Mouse (Mus musculus) lung, postnatal 36 days (tissue): ENCODE measurements around the gene Zbtb9.

Experiments used
- DNase-seq: peaks from one replicate; pipeline ENCODE4 v3.0.0; 2022; ENCODE audit warnings: mixed read lengths

Zbtb9 gene

DNA sequence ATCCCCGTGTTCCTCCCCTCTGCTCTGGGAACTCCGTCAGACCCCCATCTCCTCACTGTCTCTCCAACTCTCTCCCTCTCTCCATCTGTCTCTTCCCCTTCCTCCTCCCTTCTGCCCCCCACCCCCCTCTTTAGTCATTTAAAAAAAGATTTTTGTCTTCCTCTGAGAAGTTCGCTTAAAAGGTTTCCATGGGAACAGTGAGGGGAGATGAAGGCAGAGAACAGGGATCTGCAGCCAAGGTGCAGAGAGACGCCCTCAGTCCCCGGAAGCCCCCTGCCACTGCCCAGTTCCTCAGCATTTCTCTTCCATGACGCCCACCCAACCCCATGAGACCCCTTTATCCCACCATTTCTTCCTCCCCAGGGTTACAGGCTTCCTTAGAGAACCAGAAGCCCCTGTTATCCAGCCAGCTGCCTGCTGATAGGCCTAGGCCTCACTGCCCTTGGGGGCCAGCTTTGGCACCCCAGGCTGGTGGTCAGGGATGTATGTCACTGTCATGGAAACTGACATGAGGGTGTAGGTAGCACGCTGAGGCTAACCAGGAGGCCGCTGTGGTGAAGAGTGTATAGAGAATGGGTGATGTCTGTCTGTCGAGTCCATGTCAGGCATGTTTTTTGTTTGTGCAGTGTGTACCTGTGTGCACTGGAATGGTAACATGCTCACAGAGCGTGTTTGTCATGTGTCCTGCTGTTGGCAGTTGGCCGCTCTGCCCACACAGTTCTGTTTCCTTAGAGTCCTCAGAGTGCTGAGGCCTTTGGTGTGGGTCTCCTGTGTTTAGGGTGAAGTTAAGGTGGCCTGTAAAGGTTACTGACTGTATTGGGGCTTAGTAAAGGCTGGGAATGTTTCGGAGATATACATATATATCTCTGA, 25.5 kb upstream of the Zbtb9 start:
- no peak for DNase-seq

- DNase-seq = peak; percentile 46
These were observed 24.5 kb upstream of the Zbtb9 start for GRCm38 (mm10) chr17:26948316-26949050.

DNA sequence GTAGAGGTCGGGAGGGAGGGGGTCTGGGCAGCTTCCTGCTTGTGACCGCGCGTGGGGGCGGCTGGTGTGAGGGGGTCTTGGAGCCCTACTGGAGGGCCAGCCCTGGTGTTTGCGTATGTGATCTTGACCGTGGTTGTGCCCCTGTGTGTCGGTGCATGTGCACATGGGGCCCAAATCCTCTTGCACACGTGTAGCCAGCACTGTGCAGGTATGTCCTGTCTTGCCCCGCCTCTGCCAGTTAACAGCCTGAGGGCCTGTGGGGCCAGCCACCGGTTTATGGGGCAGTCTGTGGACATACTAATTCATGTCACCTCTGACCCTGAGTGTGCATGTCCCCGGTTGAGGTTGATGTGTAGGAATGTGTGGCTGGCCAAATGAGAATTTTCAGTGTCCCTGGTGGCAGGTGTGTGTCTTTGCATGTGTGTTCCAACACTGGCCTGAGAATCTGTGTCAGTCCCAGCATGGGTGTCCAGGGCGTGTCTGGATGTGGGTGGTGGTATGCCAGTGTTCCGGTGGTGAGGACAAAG, 23.9 kb upstream of the Zbtb9 start:
- DNase-seq = no peak

DNA sequence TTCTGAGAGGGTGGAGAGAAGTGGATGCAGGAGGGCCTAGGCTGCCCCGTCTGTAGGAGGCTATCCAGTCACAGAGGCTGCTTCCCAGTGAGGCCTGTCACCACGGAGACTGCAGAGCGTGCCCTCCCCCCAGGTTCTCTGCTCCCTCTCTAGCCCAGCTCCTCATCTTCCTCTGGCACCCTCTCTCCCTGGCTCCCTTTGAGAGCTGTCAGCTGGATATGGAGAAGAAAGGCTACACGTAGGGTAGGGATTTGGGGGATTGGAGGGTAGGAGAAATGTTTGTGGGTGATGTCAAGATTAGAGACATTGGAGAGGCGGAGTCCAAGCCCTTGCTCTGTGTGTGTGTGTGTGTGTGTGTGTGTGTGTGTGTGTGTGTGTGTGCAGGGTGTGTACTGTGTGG, 23.1 kb upstream of the Zbtb9 start:
- no peak for DNase-seq

GRCm38 (mm10) chr17:26950560-26951288, 22.2 kb upstream of the Zbtb9 start:
- DNase-seq = no peak

- peak; percentile 80 for DNase-seq
These were observed 21.6 kb upstream of the Zbtb9 start for GRCm38 (mm10) chr17:26951406-26951805.

DNA sequence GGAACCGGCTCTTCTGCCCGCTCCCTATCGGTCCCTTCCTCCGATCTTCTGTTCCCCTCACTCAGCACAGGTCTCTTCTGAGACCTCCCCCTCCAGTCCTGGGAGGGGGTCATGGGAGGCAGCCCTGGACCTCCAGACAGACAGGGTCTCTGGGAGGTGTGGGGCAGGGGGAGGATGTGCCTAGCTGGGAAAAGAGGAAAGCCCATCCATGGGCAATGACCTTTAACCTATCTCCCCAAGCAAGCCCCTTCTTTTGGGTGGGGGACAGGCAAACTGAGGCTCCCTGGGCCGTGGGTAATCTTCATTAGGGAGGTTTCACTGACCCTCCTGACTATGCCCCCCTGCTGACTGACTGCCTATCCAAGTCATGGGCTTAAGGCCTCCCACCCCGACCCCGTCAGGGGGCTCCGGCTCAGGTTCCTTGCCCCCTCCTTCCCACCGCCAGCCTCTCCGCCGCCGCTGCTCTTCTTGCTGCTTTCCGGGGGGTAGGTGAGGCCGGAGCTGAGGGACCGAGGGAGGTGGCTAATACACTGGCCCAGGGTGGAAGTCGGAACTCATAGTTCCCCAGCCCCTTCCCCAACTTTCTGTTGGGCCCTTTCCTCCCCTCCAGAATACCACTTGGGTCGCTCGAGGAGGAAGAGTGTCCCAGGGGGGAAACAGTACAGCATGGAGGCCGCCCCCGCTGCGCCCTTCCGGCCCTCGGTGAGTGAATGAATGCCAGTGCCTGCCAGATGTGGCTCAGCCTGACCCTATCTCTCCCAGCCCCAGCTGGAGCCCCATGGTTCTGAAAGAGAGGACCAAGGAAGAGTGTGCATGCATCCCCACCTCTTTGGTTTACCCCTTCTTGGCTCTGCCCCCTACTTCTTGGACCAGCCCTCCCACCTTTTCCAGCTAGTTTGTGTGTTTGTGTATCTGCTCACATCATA, 20.8 kb upstream of the Zbtb9 start:
- no peak for DNase-seq

- no peak for DNase-seq
These were observed 19.8 kb upstream of the Zbtb9 start for GRCm38 (mm10) chr17:26953201-26953600.

GRCm38 (mm10) chr17:26953726-26954125, 19.2 kb upstream of the Zbtb9 start:
- DNase-seq = no peak

- DNase-seq = no peak
These were observed 16.7 kb upstream of the Zbtb9 start for GRCm38 (mm10) chr17:26956309-26956708.

DNA sequence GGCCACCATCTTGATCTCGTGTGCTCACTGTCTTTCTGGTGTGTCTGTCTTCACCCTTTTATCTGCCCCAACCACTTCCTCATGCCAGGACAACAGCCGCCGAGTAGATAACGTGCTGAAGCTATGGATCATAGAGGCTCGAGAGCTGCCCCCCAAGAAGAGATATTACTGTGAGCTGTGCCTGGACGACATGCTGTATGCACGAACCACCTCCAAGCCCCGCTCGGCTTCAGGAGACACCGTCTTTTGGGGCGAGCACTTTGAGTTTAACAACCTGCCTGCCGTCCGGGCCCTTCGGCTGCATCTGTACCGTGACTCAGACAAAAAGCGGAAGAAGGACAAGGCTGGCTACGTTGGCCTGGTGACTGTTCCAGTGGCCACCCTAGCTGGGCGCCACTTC, 16.1 kb upstream of the Zbtb9 start:
- DNase-seq = no peak

- DNase-seq = no peak
These were observed 15.1 kb upstream of the Zbtb9 start for GRCm38 (mm10) chr17:26957872-26958271.

GRCm38 (mm10) chr17:26958880-26959279, 14.1 kb upstream of the Zbtb9 start:
- DNase-seq = no peak

DNA sequence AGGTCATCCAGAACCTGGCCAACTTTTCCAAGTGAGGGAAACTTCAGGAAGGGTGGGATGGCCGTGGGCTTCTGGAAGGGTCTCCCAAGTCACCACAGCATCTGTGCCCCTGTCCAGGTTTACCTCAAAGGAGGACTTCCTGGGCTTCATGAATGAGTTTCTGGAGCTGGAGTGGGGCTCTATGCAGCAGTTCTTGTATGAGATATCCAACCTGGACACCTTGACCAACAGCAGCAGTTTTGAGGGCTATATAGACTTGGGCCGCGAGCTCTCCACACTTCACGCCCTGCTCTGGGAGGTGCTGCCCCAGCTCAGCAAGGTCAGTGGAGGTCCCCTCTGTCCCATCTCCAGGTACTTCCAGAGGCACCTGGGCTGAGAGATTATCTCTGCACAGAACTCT, 13.2 kb upstream of the Zbtb9 start:
- DNase-seq = no peak

GRCm38 (mm10) chr17:26961572-26962240, 11.3 kb upstream of the Zbtb9 start:
- no peak for DNase-seq

DNA sequence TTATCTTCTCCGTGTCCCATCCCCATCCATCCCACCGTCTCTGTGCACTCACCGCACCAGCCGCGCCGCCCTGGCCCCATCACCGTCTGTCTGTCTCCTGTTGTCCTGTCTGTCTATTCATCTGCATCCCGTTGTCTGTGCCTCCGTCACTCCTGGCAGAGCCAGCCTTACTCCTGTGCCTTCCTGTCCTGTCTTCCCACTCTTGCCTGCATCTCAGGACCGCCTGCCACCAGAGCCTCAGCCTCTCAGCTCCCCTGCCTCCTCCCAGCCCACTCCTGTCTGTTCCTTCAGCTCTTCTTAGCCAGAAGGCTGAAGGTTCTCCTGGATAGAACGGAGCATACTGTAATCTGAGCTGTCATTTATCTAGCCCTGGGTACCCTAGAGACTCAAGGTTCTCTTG, 6.0 kb upstream of the Zbtb9 start:
- no peak for DNase-seq

GRCm38 (mm10) chr17:26967477-26967876, 5.5 kb upstream of the Zbtb9 start:
- no peak for DNase-seq

GRCm38 (mm10) chr17:26968200-26968611, 4.8 kb upstream of the Zbtb9 start:
- no peak for DNase-seq

- no peak for DNase-seq
These were observed 3.7 kb upstream of the Zbtb9 start for GRCm38 (mm10) chr17:26969257-26969656.

GRCm38 (mm10) chr17:26970221-26970620, 2.7 kb upstream of the Zbtb9 start:
- DNase-seq = no peak

DNA sequence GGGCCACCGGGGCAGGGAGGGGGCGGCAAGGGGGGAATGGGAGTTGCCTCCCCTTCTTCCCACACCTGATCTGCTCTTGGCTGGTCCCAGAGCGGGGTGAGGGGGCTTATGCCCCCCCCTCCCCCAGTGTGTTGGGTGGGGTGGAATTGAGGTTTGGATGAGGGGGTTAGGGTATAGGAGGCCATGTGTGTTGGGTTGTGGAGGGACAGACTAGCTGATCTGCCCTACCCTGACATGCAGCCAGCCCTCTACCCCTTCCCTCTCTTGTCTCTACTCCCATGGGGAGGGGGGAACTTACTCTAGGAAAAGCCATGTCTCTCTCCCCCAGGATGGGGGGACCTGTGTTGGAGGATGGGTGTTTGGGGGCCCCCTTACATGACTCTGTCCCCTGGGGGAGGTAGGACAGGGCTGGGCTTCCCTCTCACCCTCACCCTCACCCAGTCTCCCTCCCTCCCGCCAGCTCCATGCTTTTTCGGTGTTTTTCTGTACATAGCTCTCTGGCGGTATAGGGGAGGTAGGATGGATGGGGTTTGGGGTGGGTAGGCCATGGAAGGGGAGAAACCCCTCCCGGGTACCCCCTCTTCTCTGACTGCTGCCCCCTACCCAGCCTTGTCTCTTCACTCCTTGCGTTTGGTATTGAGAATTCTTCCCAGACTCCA, 1.6 kb upstream of the Zbtb9 start:
- no peak for DNase-seq
